34 mouse cellular contexts compared by ENCODE assay signal in the genomic region with DNA sequence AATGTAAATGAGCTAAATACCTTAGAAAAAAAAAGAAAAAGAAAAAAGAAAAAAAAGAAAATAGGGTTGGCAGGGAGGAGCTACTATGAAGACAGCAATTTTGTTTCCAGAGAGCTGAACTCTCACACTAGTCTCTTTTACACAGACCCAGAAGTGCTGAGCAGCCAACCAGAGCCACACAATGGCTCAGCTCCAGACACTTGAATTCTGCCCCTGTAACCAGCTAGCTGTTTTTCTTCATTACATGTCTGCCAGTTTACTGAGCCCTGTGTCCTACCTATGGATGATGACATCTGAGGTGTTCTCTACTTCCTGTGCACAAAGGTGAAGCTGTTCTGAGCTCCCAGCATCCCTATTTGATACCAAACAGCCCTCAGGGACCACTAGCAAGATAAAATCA. TPM values are rescaled to one million over a fixed set of nuclear protein-coding genes. Genes with fewer than 3 reads are reported as not detected.
"Had no signal": no experiment of that assay in that cellular context is flagged by ENCODE, and none has a peak within 500 bp of the region (broad histone marks: within the 10 kb centered on the region; RNA-seq: fewer than 3 reads in every experiment).

No protein-coding gene starts in this region.

- H3K4me1 ChIP-seq: limb, embryonic 13.5 days; liver, embryonic 12.5 days; liver, embryonic 13.5 days; liver, embryonic 15.5 days; midbrain, embryonic 10.5 days; midbrain, embryonic 12.5 days; midbrain, embryonic 15.5 days had no signal

- H3K36me3 ChIP-seq: limb, embryonic 10.5 days; limb, embryonic 12.5 days; limb, embryonic 13.5 days; limb, embryonic 15.5 days; liver, embryonic 12.5 days; liver, embryonic 13.5 days; liver, embryonic 15.5 days; lung, embryonic 15.5 days; midbrain, embryonic 10.5 days; midbrain, embryonic 12.5 days; midbrain, embryonic 15.5 days had no signal

- H3K9ac ChIP-seq: limb, embryonic 12.5 days; limb, embryonic 13.5 days; limb, embryonic 15.5 days; liver, embryonic 12.5 days; liver, embryonic 13.5 days; liver, embryonic 14.5 days; liver, embryonic 15.5 days; liver, postnatal 0 days; lung, embryonic 14.5 days; lung, embryonic 15.5 days; midbrain, embryonic 12.5 days; midbrain, embryonic 15.5 days had no signal

- ATAC-seq: liver, embryonic 12.5 days; liver, postnatal 0 days; lung, postnatal 0 days; midbrain, embryonic 15.5 days; midbrain, embryonic 16.5 days had no signal

- H3K27ac ChIP-seq: left cerebral cortex, adult 2 months; limb, embryonic 10.5 days; limb, embryonic 12.5 days; limb, embryonic 13.5 days; limb, embryonic 15.5 days; liver, embryonic 12.5 days; liver, embryonic 13.5 days; liver, embryonic 14.5 days; liver, embryonic 15.5 days; lung, embryonic 15.5 days; macrophage; midbrain, embryonic 10.5 days; midbrain, embryonic 12.5 days; midbrain, embryonic 15.5 days had no signal

- H3K4me2 ChIP-seq: limb, embryonic 12.5 days; limb, embryonic 13.5 days; limb, embryonic 15.5 days; liver, embryonic 11.5 days; liver, embryonic 12.5 days; liver, embryonic 13.5 days; liver, embryonic 15.5 days; lung, embryonic 14.5 days; lung, embryonic 15.5 days; midbrain, embryonic 12.5 days; midbrain, embryonic 15.5 days had no signal

- H3K9me3 ChIP-seq: limb, embryonic 10.5 days; limb, embryonic 12.5 days; limb, embryonic 13.5 days; limb, embryonic 15.5 days; liver, embryonic 12.5 days; liver, embryonic 13.5 days; liver, embryonic 15.5 days; lung, embryonic 15.5 days; megakaryocyte, embryonic 14.5 days; midbrain, embryonic 10.5 days; midbrain, embryonic 12.5 days; midbrain, embryonic 15.5 days had no signal

- H3K4me3 ChIP-seq: left cerebral cortex, adult 2 months; limb, embryonic 10.5 days; limb, embryonic 12.5 days; limb, embryonic 13.5 days; limb, embryonic 15.5 days; liver, embryonic 12.5 days; liver, embryonic 13.5 days; liver, embryonic 15.5 days; lung, embryonic 15.5 days; megakaryocyte, embryonic 14.5 days; midbrain, embryonic 10.5 days; midbrain, embryonic 12.5 days; midbrain, embryonic 15.5 days; myocyte had no signal

- DNase-seq: left cerebral cortex, postnatal 4 days; liver; liver, embryonic 13.5 days; liver, postnatal 0 days; lung, adult 18-20 months; lung, adult 2 months; lung, embryonic 14.5 days; lung, postnatal 10 days; lung, postnatal 14 days; lung, postnatal 36 days; lung, postnatal 4 days; midbrain, embryonic 14.5 days had no signal

- H3K27me3 ChIP-seq: limb, embryonic 12.5 days; limb, embryonic 13.5 days; limb, embryonic 15.5 days; liver, embryonic 12.5 days; liver, embryonic 13.5 days; liver, embryonic 15.5 days; lung, embryonic 15.5 days; midbrain, embryonic 12.5 days; midbrain, embryonic 15.5 days had no signal

RNA-seq across cellular contexts. Expression of gene Pakap, which starts 39.7 kb away (rescaled TPM):
- total RNA-seq: megakaryocyte progenitor cell, adult 5-6 weeks; megakaryocyte, adult 5-6 weeks; megakaryocyte-erythroid progenitor cell, adult 5-6 weeks; monocyte, adult 5-6 weeks had no signal
- polyA plus RNA-seq: macrophage had no signal
